Mouse (Mus musculus): ENCODE data around the gene Muc16.

The Muc16 gene

GRCm38 (mm10) chr9:18674480-18675154 is at the start of gene Muc16:
Gene Muc16, minus strand, starts transcription at chr9:18674530.
- no peak for DNase-seq

GRCm38 (mm10) chr9:18722712-18723099 is 48.4 kb upstream of the Muc16 start:
- DNase-seq = no peak

GRCm38 (mm10) chr9:18721931-18722711 is 47.8 kb upstream of the Muc16 start:
- no peak for DNase-seq

GRCm38 (mm10) chr9:18721011-18721410 is 46.7 kb upstream of the Muc16 start:
- no peak for DNase-seq

- DNase-seq = no peak
Observed at GRCm38 (mm10) chr9:18705628-18706027, 31.3 kb upstream of the Muc16 start.

GRCm38 (mm10) chr9:18598366-18598765 is 76.0 kb downstream of the Muc16 start:
- DNase-seq = no peak

- DNase-seq = no peak
Observed at GRCm38 (mm10) chr9:18508098-18508497, 166.2 kb downstream of the Muc16 start.

- DNase-seq = no peak
Observed at GRCm38 (mm10) chr9:18478168-18478567, 196.2 kb downstream of the Muc16 start, which contains the start of the genes Zfp558 and Mbd3l1. Gene Zfp558, minus strand, starts transcription at chr9:18478268. Gene Mbd3l1, plus strand, starts transcription at chr9:18478359.

- DNase-seq = peak; percentile 12
Observed at GRCm38 (mm10) chr9:18473324-18474128, 200.8 kb downstream of the Muc16 start.

GRCm38 (mm10) chr9:18468005-18468404 is 206.3 kb downstream of the Muc16 start:
- no peak for DNase-seq

GRCm38 (mm10) chr9:18467350-18467749 is 207.0 kb downstream of the Muc16 start:
- no peak for DNase-seq

GRCm38 (mm10) chr9:18456520-18456919 is 217.8 kb downstream of the Muc16 start:
- DNase-seq = no peak
